Mouse (Mus musculus) spleen, adult 2 months (tissue): ENCODE data around the gene Igsf9b.

ENCODE experiments used
- CTCF ChIP-seq: fragments of 200-500 bp; IDR thresholded peaks from 2 replicates; pipeline ENCODE4 v1.5.1; 2011; ENCODE audit warnings: mild to moderate bottlenecking, inconsistent platforms; ENCODE audit not compliant: insufficient read depth, insufficient read length, insufficient replicate concordance; ENCODE audit errors: extremely low read depth
- POLR2A ChIP-seq: fragments of 200-500 bp; IDR thresholded peaks from 2 replicates; pipeline ENCODE4 v1.6.1; 2011; ENCODE audit warnings: low read depth, low read length, inconsistent platforms

GRCm38 (mm10) chr9:27280976-27281375, 18.0 kb upstream of the Igsf9b start:
- no peak for TF ChIP-seq CTCF
- no peak for TF ChIP-seq POLR2A
